Mouse (Mus musculus) forebrain, embryonic 11.5 days (tissue): ENCODE measurements at regions not wholly inside any gene's neighbourhood (a gene's known extent, or its start where the extent isn't known, plus 50 kb on each side); places are given as distances from the start of the nearest gene placed in this dataset. TPM values are rescaled to one million over a fixed set of nuclear protein-coding genes. Genes with fewer than 3 reads are reported as not detected.

Source experiments
- ATAC-seq: fragments of 200-750 bp; cut with Nextera tagmentation; replicated peaks from 2 replicates; pipeline ENCODE4 v1.8.0; 2017; ENCODE audit warnings: moderate TSS enrichment; ENCODE audit not compliant: low FRiP score
- DNase-seq: peaks from one replicate; pipeline ENCODE4 v3.0.0-alpha.2; 2017; ENCODE audit warnings: low spot score
- H3K27ac ChIP-seq: fragments of 300-500 bp; sonication (generic); 2 replicates; pipeline ENCODE4 v1.5.1; 2014; ENCODE audit warnings: low read depth, low read length
- H3K27me3 ChIP-seq: fragments of 300-500 bp; sonication (generic); 2 replicates; pipeline ENCODE4 v1.6.1; 2014; ENCODE audit warnings: mild to moderate bottlenecking, low read length, mixed read lengths; ENCODE audit not compliant: control insufficient read depth, insufficient read depth
- H3K36me3 ChIP-seq: fragments of 300-500 bp; sonication (generic); 2 replicates; pipeline ENCODE4 v1.6.1; 2014; ENCODE audit warnings: mild to moderate bottlenecking, low read length, moderate library complexity, mixed read lengths; ENCODE audit not compliant: control insufficient read depth, insufficient read depth
- H3K4me1 ChIP-seq: fragments of 300-500 bp; sonication (generic); replicated peaks from 2 replicates; pipeline ENCODE4 v1.6.1; 2014; ENCODE audit warnings: low read length, mixed read lengths; ENCODE audit not compliant: control insufficient read depth, insufficient read depth
- H3K4me2 ChIP-seq: fragments of 300-500 bp; sonication (generic); 2 replicates; pipeline ENCODE4 v1.6.1; 2014; ENCODE audit warnings: low read depth, mild to moderate bottlenecking, low read length, moderate library complexity, mixed read lengths; ENCODE audit not compliant: severe bottlenecking
- H3K4me3 ChIP-seq: fragments of 300-500 bp; sonication (generic); 2 replicates; pipeline ENCODE4 v1.5.1; 2014; ENCODE audit warnings: low read depth, low read length
- H3K9ac ChIP-seq: fragments of 300-500 bp; sonication (generic); 2 replicates; pipeline ENCODE4 v1.6.1; 2014; ENCODE audit warnings: low read length
- H3K9me3 ChIP-seq: fragments of 300-500 bp; sonication (generic); 2 replicates; pipeline ENCODE4 v1.6.1; 2016; ENCODE audit warnings: low read length, mixed read lengths; ENCODE audit not compliant: control insufficient read depth
- WGBS: fragments of 180-500 bp; shearing (Covaris S2); extraction: QIAGEN DNeasy Blood & Tissue Kit; methylation state at CpG from one replicate; pipeline ENCODE4 v1.1.7; 2014; 5-methylcytosine and 5-hydroxymethylcytosine counted together
- microRNA-seq: library from miRNA; unstranded; fragments of <30 nt; microRNA quantifications from one replicate; pipeline ENCODE4, GENCODE M21; 2016; ENCODE audit not compliant: insufficient number of aligned reads

GRCm38 (mm10) chr2:159731305-159731704 is 602.7 kb downstream of the Gm826 start:
- Histone ChIP-seq H3K9me3 (no peaks in the 10 kb centered on the region), H3K27ac (no peak overlapping the region), H3K4me2 (no peak overlapping the region), H3K4me3 (no peak overlapping the region), H3K27me3 (no peaks in the 10 kb centered on the region), H3K4me1 (no peaks in the 10 kb centered on the region), H3K36me3 (no peaks in the 10 kb centered on the region), H3K9ac (no peak overlapping the region)
- DNase-seq = no peak
- no peak for ATAC-seq

- 59% methylated on average over 3 of the region's 3 CpGs for WGBS
- no peaks in the 10 kb centered on the region for H3K27me3 ChIP-seq
- no peak overlapping the region for H3K4me2 ChIP-seq
- no peak overlapping the region for H3K27ac ChIP-seq
- DNase-seq = no peak
- no peaks in the 10 kb centered on the region for H3K36me3 ChIP-seq
- H3K9me3 ChIP-seq = no peaks in the 10 kb centered on the region
- H3K4me3 ChIP-seq = no peak overlapping the region
- H3K4me1 ChIP-seq = no peaks in the 10 kb centered on the region
- no peak overlapping the region for H3K9ac ChIP-seq
- no peak for ATAC-seq
These were observed 601.5 kb downstream of the Gm826 start for GRCm38 (mm10) chr2:159732413-159732812.

DNA sequence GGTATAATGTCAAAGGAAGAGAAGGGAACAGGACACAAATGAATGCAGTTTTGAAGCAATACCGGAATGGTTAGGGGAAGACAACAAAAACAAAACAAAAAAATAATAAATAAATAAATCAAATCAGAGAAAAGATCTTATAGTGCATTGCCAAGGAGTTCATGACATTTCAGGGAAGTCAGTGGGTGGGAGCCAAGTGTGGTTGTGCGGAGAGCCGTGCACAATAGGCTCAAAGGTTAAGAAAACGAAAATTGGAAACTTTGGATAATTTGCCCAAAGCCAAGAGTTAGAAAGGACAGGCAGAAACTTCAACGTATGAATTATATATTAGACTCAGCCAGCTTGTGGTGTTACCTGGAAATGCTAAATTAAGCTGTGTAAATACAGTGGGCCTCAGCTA is 599.4 kb downstream of the Gm826 start:
- Histone ChIP-seq H3K4me3 (no peak overlapping the region), H3K36me3 (no peaks in the 10 kb centered on the region)

DNA sequence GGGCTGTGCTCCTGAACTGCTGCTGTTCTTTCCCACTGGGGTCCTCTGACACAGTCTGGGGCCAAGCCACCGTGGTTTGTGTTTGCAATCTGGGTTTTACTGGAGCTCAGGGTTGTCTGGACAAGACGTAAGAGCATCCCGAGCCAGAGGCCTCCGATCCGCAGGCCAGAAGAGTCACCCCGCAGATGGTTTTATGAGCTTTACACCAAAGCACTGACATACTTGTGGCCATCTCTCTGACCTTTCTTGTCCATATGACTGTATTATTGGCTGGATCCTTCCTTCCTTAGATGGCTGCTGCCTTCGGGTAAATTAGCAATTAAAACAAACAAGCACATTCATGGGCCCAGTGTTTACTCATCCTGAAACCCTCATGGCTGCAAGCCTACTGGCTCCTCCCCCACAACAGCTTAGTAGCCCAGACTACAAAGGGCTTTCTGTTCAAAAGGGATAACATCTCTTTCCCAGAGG is 578.4 kb downstream of the Gm826 start:
- Histone ChIP-seq H3K4me1 (peaks cover 4% of the 10 kb centered on the region; the same call in 1 of the 2 replicates), H3K9me3 (no peaks in the 10 kb centered on the region), H3K9ac (no peak overlapping the region), H3K27me3 (no peaks in the 10 kb centered on the region), H3K4me3 (no peak overlapping the region), H3K36me3 (no peaks in the 10 kb centered on the region), H3K4me2 (no peak overlapping the region), H3K27ac (peak overlapping the region; percentile 25)
- no peak for DNase-seq
- WGBS = 59% methylated on average over 7 of the region's 7 CpGs
- ATAC-seq = peak; percentile 92

More for the DNA sequence above, 599.4 kb downstream of the Gm826 start:
- Histone ChIP-seq H3K4me2 (no peak overlapping the region), H3K9me3 (no peaks in the 10 kb centered on the region), H3K4me1 (no peaks in the 10 kb centered on the region), H3K27me3 (no peaks in the 10 kb centered on the region), H3K27ac (no peak overlapping the region), H3K9ac (no peak overlapping the region)
- 77% methylated on average over 5 of the region's 5 CpGs for WGBS
- no peak for DNase-seq
- ATAC-seq = no peak

GRCm38 (mm10) chr2:159760806-159761205 is 573.2 kb downstream of the Gm826 start:
- 90% methylated on average over 6 of the region's 6 CpGs for WGBS
- Histone ChIP-seq H3K4me2 (no peak overlapping the region), H3K4me1 (peaks cover under 1% of the 10 kb centered on the region; the same call in 1 of the 2 replicates), H3K36me3 (no peaks in the 10 kb centered on the region), H3K27me3 (no peaks in the 10 kb centered on the region), H3K4me3 (no peak overlapping the region), H3K9ac (no peak overlapping the region), H3K27ac (no peak overlapping the region), H3K9me3 (no peaks in the 10 kb centered on the region)
- DNase-seq (no peak), ATAC-seq (no peak)

GRCm38 (mm10) chr2:159763115-159763514 is 570.8 kb downstream of the Gm826 start:
- Histone ChIP-seq H3K9ac (no peak overlapping the region), H3K4me3 (no peak overlapping the region), H3K27me3 (no peaks in the 10 kb centered on the region), H3K4me2 (no peak overlapping the region), H3K9me3 (no peaks in the 10 kb centered on the region), H3K27ac (no peak overlapping the region), H3K4me1 (no peaks in the 10 kb centered on the region), H3K36me3 (no peaks in the 10 kb centered on the region)
- DNase-seq = no peak
- WGBS = 78% methylated on average over 6 of the region's 6 CpGs
- no peak for ATAC-seq

Small RNA genes in the stretch of these regions (microRNA-seq; reads per million reads assigned to microRNA genes)
- gene Gm44319 = not detected
